8 mouse cellular contexts compared by ENCODE assay signal in genomic region chr5:135149053-135149819, GRCm38 (mm10). TPM values are rescaled to one million over a fixed set of nuclear protein-coding genes. Genes with fewer than 3 reads are reported as not detected.
DNase-seq lines count a peak whose midpoint lies in the region; ATAC-seq and TF ChIP-seq lines count a peak whose summit lies in the region.

Tbl2 (plus strand) TSS chr5:135149657.

- peak; percentile 76 for TF ChIP-seq POLR2A in heart, adult 2 months (IDR thresholded peaks at IDR 0.05; ENCODE audit: insufficient read depth, low read depth, low read length)

- WGBS in embryonic facial prominence, embryonic 14.5 days: under 1% methylated on average over 54 of the region's 63 CpGs
- WGBS in heart, adult 2 months: under 1% methylated on average over 63 of the region's 63 CpGs
- under 1% methylated on average over 63 of the region's 63 CpGs for WGBS in limb, embryonic 13.5 days
- WGBS in midbrain, embryonic 16.5 days: under 1% methylated on average over 63 of the region's 63 CpGs

- H3K4me1 ChIP-seq in embryonic facial prominence, embryonic 14.5 days (ENCODE audit: control insufficient read depth, insufficient read depth, low read length): peaks cover 3% of the 10 kb centered on the region; the same call in 1 of the 2 replicates
- H3K4me1 ChIP-seq in heart, adult 2 months (ENCODE audit: control insufficient read depth, insufficient read depth, low read length): no peaks in the 10 kb centered on the region; the same call in 1 of the 2 replicates
- H3K4me1 ChIP-seq in limb, embryonic 13.5 days: peaks cover 12% of the 10 kb centered on the region
- peaks cover 12% of the 10 kb centered on the region for H3K4me1 ChIP-seq in midbrain, embryonic 16.5 days (ENCODE audit: control insufficient read depth, insufficient read depth, low read length)

- peak; percentile 97 for ATAC-seq in embryonic facial prominence, embryonic 14.5 days (ENCODE audit: low read depth)
- peak; percentile 97 for ATAC-seq in limb, embryonic 13.5 days (ENCODE audit: low FRiP score, low read depth)
- peak; percentile 97 for ATAC-seq in midbrain, embryonic 16.5 days

- peaks cover 20% of the 10 kb centered on the region for H3K36me3 ChIP-seq in embryonic facial prominence, embryonic 14.5 days (ENCODE audit: control insufficient read depth, insufficient read depth, low read length)
- H3K36me3 ChIP-seq in heart, adult 2 months (ENCODE audit: control insufficient read depth, insufficient read depth, low read length): no peaks in the 10 kb centered on the region
- H3K36me3 ChIP-seq in limb, embryonic 13.5 days: peaks cover 19% of the 10 kb centered on the region
- 0 out of 2 replicates have a peak, but pooled peaks cover 2% of the 10 kb centered on the region for H3K36me3 ChIP-seq in midbrain, embryonic 16.5 days (ENCODE audit: control insufficient read depth, insufficient read depth, low read length)

- H3K9me3 ChIP-seq in embryonic facial prominence, embryonic 14.5 days (ENCODE audit: control insufficient read depth, low read length): no peaks in the 10 kb centered on the region
- H3K9me3 ChIP-seq in limb, embryonic 13.5 days: no peaks in the 10 kb centered on the region
- no peaks in the 10 kb centered on the region for H3K9me3 ChIP-seq in midbrain, embryonic 16.5 days (replicated peaks; ENCODE audit: control insufficient read depth, low read length, poor library complexity, severe bottlenecking)

- peak; percentile 100 for DNase-seq in 3T3-L1 (ENCODE audit: low read depth, low spot score)
- peak; percentile 93 to 98 for DNase-seq in adrenal gland, postnatal 4 days (ENCODE audit: low spot score in 2 of 2)
- peak; percentile 100 for DNase-seq in embryonic facial prominence, embryonic 14.5 days (ENCODE audit: low spot score)
- peak; percentile 99 for DNase-seq in heart, adult 2 months
- DNase-seq in kidney, adult 8-10 months: peak; percentile 99
- DNase-seq in spleen, postnatal 10 days (ENCODE audit: low spot score in 2 of 2): peak; percentile 98 to 99

- intact Hi-C loops in heart, adult 2 months (cut with DNase I): loop anchor here (2.0 kb wide), 1 partner anchor 38 kb away; the partner anchor contains the start of gene Baz1b

- peak within 1 kb of the TSS; percentile 93 for H3K27ac ChIP-seq in embryonic facial prominence, embryonic 14.5 days (replicated peaks; ENCODE audit: low read depth, low read length)
- H3K27ac ChIP-seq in heart, adult 2 months: peak within 1 kb of the TSS; percentile 91
- H3K27ac ChIP-seq in limb, embryonic 13.5 days: peak within 1 kb of the TSS; percentile 90
- peak within 1 kb of the TSS; percentile 77 for H3K27ac ChIP-seq in midbrain, embryonic 16.5 days (ENCODE audit: low read length)

- H3K9ac ChIP-seq in embryonic facial prominence, embryonic 14.5 days (ENCODE audit: low read depth, low read length): peak within 1 kb of the TSS; percentile 78
- peak within 1 kb of the TSS; percentile 81 for H3K9ac ChIP-seq in heart, adult 2 months (ENCODE audit: low read depth, low read length)
- H3K9ac ChIP-seq in limb, embryonic 13.5 days: peak within 1 kb of the TSS; percentile 84
- peak within 1 kb of the TSS; percentile 80 for H3K9ac ChIP-seq in midbrain, embryonic 16.5 days (ENCODE audit: low read depth, low read length)

- no peaks in the 10 kb centered on the region for H3K27me3 ChIP-seq in embryonic facial prominence, embryonic 14.5 days (replicated peaks; ENCODE audit: control insufficient read depth, insufficient read depth, low read length)
- H3K27me3 ChIP-seq in heart, adult 2 months (ENCODE audit: control insufficient read depth, insufficient read depth, low read length): no peaks in the 10 kb centered on the region
- no peaks in the 10 kb centered on the region for H3K27me3 ChIP-seq in limb, embryonic 13.5 days
- no peaks in the 10 kb centered on the region for H3K27me3 ChIP-seq in midbrain, embryonic 16.5 days (ENCODE audit: control insufficient read depth, insufficient read depth, low read depth, low read length)

- TF ChIP-seq CTCF in heart, adult 2 months (IDR thresholded peaks at IDR 0.05): 0 out of 2 replicates have a peak, but pooled peaks have one; percentile 17

- H3K79me2 ChIP-seq in heart, adult 2 months (replicated peaks; ENCODE audit: control insufficient read depth, insufficient read depth, low read length): no peaks in the 10 kb centered on the region

- peak within 1 kb of the TSS; percentile 85 for H3K4me3 ChIP-seq in embryonic facial prominence, embryonic 14.5 days (ENCODE audit: low read depth, low read length)
- H3K4me3 ChIP-seq in heart, adult 2 months: peak within 1 kb of the TSS; percentile 84
- peak within 1 kb of the TSS; percentile 86 for H3K4me3 ChIP-seq in limb, embryonic 13.5 days
- H3K4me3 ChIP-seq in midbrain, embryonic 16.5 days (ENCODE audit: low read depth, low read length): peak within 1 kb of the TSS; percentile 81

- peak; percentile 30; the same call in 1 of the 2 replicates for TF ChIP-seq EP300 in heart, adult 2 months (IDR thresholded peaks at IDR 0.05; ENCODE audit: insufficient read depth, low read depth, low read length)

- peak within 1 kb of the TSS; percentile 67 for H3K4me2 ChIP-seq in embryonic facial prominence, embryonic 14.5 days (ENCODE audit: low read depth, low read length)
- H3K4me2 ChIP-seq in limb, embryonic 13.5 days (replicated peaks): peak within 1 kb of the TSS; percentile 76
- H3K4me2 ChIP-seq in midbrain, embryonic 16.5 days (ENCODE audit: low read length): peak within 1 kb of the TSS; percentile 89

RNA-seq across cellular contexts. Expression of gene Tbl2, which starts in this region (rescaled TPM):
- total RNA-seq in adrenal gland, postnatal 4 days (2021): 10 to 100 TPM; 22.3 to 26.7 TPM
- 24.1 and 30.1 TPM in 2 replicates for polyA plus RNA-seq in embryonic facial prominence, embryonic 14.5 days (2014; fragmentation: Nextera tagmentation; extraction: Ambion mirVana)
- total RNA-seq in heart, adult 2 months (2021): 10 to 100 TPM in 1 of 2 experiments, 1 to 10 TPM in 1; 9.9 to 10.6 TPM
- polyA plus RNA-seq in heart, adult 2 months (2012; rRNA removed): 5.8 and 8.8 TPM in 2 replicates
- 29.0 and 32.5 TPM in 2 replicates for polyA plus RNA-seq in limb, embryonic 13.5 days (2015; fragmentation: Nextera tagmentation; extraction: Ambion mirVana)
- polyA plus RNA-seq in midbrain, embryonic 16.5 days (2015; fragmentation: Nextera tagmentation; extraction: Ambion mirVana): 12.9 and 14.5 TPM in 2 replicates

Comparison
In these comparisons a context has a peak if more than half of its experiments do, and no peak if none do; other contexts are left out.
1. Peak in every context shown above with its lines: DNase-seq, ATAC-seq, H3K4me3 ChIP-seq and H3K27ac ChIP-seq.